Mouse (Mus musculus): ENCODE measurements around the gene Maats1.

The Maats1 gene

GRCm38 (mm10) chr16:38294685-38295348 lies 47.1 kb downstream of the Maats1 start, which contains the start of gene Nr1i2:
Gene Nr1i2 (minus strand): TSS chr16:38294824.
- no peak for DNase-seq (ENCODE audit: extremely low read depth, low read depth)

- no peak for DNase-seq (ENCODE audit: extremely low read depth, low read depth)
Observed at GRCm38 (mm10) chr16:38290151-38290550, 51.8 kb downstream of the Maats1 start.

- DNase-seq (ENCODE audit: extremely low read depth, low read depth): no peak
Observed at GRCm38 (mm10) chr16:38288851-38289250, 53.1 kb downstream of the Maats1 start.

DNA sequence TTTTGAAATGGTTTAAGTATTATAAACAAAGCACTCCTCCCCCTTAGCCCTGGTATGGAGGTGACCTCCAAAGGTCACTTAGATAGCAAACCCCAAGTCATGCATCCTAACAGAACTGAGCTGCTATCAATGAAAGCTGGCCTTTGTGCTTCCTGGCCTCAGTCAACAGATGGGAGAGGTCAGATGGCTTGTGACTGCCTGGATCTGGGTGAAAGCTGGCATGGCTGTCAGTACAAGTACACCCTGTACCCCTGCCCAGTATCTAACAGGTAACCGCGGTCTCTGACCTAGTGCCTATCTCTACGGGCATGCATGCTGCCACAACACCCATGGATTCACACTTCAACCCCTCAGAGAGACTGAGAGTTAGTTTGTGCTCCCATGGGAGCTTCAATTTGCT lies 54.2 kb downstream of the Maats1 start:
- no peak for DNase-seq (ENCODE audit: extremely low read depth, low read depth)

- no peak for DNase-seq (ENCODE audit: extremely low read depth, low read depth)
Observed at GRCm38 (mm10) chr16:38287357-38287756, 54.6 kb downstream of the Maats1 start.

DNA sequence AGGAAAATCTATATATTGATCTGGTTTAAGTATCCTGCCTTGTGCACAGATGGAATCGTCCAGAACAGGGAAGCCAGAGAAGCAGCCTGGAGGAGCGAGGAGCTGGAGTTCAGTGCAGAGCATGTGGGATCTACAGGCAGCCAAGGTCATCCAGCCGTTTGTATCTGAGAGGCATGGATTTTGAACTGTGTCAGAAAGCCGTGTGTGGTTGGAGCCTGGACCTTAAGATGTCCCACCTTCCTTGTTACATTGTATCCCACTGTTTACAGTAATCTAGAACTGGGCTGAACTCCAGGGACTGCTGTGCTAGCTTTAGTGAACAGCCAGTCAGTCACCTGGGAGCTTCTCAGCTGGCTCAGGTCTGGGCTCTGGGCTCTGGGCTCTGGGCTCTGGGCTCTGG lies 55.4 kb downstream of the Maats1 start:
- DNase-seq (ENCODE audit: extremely low read depth, low read depth): no peak

- DNase-seq (ENCODE audit: extremely low read depth, low read depth): no peak
Observed at GRCm38 (mm10) chr16:38285801-38286200, 56.1 kb downstream of the Maats1 start.

DNA sequence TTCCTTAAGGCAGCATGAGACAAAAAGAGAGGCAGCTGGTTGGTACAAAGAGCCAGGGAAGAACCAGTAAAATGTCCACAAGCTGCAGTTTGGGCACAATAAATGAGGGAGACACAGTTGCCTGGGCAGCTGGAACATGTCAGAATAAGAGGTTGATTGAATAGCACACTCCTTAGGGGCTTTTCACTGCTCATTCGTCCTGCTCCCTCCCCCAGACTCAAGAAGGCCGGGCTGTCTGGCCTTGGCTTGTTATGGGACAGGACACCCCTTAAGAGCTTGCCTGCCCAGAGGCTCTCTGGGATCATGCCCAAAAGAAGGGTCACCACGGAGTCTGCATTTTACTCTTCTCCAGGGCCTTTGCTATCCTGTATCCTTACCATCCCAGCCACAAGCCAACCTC lies 58.6 kb downstream of the Maats1 start:
- no peak for DNase-seq (ENCODE audit: extremely low read depth, low read depth)

GRCm38 (mm10) chr16:38282559-38283160 lies 59.3 kb downstream of the Maats1 start:
- no peak for DNase-seq (ENCODE audit: extremely low read depth, low read depth)

DNA sequence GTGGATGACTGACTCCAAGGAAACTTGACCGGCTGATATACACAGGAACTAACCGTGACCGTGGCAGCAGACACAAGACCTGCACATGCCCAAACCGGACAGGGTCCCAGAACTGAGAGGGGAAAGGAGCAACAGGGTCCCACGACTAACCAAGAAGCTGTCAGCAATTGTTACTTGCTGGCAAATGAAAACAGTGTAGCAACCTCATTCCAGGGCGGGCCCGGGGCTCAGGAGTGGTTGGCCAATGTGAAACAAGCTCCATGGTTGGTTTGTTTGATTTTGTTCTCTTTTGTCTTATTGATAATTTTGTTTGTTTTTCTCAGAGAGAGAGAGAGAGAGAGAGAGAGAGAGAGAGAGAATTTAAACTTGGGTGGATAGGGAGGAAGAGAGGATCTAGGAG lies 61.0 kb downstream of the Maats1 start:
- DNase-seq (ENCODE audit: extremely low read depth, low read depth): no peak

GRCm38 (mm10) chr16:38279794-38280193 lies 62.1 kb downstream of the Maats1 start:
- DNase-seq (ENCODE audit: extremely low read depth, low read depth): no peak

GRCm38 (mm10) chr16:38274737-38275136 lies 67.2 kb downstream of the Maats1 start:
- DNase-seq (ENCODE audit: extremely low read depth, low read depth): no peak

GRCm38 (mm10) chr16:38272483-38272882 lies 69.5 kb downstream of the Maats1 start:
- no peak for DNase-seq (ENCODE audit: extremely low read depth, low read depth)

- no peak for DNase-seq (ENCODE audit: extremely low read depth, low read depth)
Observed at GRCm38 (mm10) chr16:38271601-38272000, 70.3 kb downstream of the Maats1 start.

DNA sequence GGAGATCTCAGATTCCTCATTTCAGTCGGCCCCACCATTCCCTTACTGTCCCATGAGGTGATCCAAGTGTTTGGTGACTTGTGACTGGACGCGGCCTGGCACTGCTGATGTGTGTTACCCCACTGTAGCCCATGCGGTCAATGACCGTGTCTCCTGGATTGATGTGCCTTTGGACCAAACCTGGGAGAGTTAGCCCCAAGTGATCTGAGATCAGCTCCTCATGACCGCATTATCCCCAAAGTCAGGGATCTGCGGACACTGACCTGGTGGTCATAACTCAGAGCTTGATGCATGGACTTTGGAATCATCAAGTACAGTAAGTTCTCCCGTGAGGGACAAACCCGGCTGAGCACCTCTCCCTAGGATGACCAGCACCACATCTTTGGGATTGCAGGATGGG lies 86.0 kb downstream of the Maats1 start:
- DNase-seq (ENCODE audit: extremely low read depth, low read depth): no peak

GRCm38 (mm10) chr16:38255107-38255506 lies 86.8 kb downstream of the Maats1 start:
- no peak for DNase-seq (ENCODE audit: extremely low read depth, low read depth)

GRCm38 (mm10) chr16:38254001-38254400 lies 87.9 kb downstream of the Maats1 start:
- DNase-seq (ENCODE audit: extremely low read depth, low read depth): no peak

DNA sequence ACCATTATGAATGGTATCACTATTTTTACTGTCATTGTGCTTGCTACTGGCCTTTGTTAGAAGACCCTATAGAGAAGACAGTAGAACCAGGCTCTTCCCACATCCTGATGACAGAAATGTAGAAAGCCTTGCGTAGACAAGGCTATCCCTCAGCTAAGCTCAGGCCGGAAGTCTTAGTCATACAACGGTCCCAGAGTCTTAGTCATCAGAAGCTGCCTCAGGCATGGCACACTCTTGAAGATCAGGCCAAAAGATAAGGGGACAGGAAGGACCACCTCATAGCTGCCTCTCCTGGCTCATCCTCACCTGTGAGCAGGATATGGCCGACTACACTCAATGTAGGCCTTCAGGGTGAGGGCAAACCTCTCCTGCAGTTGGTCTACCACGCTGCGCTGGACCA lies 91.5 kb downstream of the Maats1 start:
- DNase-seq (ENCODE audit: extremely low read depth, low read depth): no peak

GRCm38 (mm10) chr16:38248331-38248961 lies 93.5 kb downstream of the Maats1 start:
- DNase-seq (ENCODE audit: extremely low read depth, low read depth): no peak

Data from MEL-GATA-1-ER (cell line).